Mouse (Mus musculus): ENCODE measurements around the gene Cnih3.

The Cnih3 gene

GRCm38 (mm10) chr1:181353200-181354097 is 1.0 kb downstream of the Cnih3 start:
- DNase-seq (ENCODE audit: low spot score in 2 of 2), result no peak

GRCm38 (mm10) chr1:181355683-181356082 is 3.3 kb downstream of the Cnih3 start:
- DNase-seq (ENCODE audit: low spot score in 2 of 2), result no peak

GRCm38 (mm10) chr1:181357870-181358269 is 5.4 kb downstream of the Cnih3 start:
- no peak for DNase-seq (ENCODE audit: low spot score in 2 of 2)

GRCm38 (mm10) chr1:181358526-181358925 is 6.1 kb downstream of the Cnih3 start:
- no peak for DNase-seq (ENCODE audit: low spot score in 2 of 2)

GRCm38 (mm10) chr1:181360732-181361131 is 8.3 kb downstream of the Cnih3 start:
- DNase-seq (ENCODE audit: low spot score in 2 of 2), result no peak

GRCm38 (mm10) chr1:181364025-181364424 is 11.6 kb downstream of the Cnih3 start:
- no peak for DNase-seq (ENCODE audit: low spot score in 2 of 2)

GRCm38 (mm10) chr1:181365376-181365775 is 12.9 kb downstream of the Cnih3 start:
- DNase-seq (ENCODE audit: low spot score in 2 of 2), result no peak

GRCm38 (mm10) chr1:181368789-181369570 is 16.6 kb downstream of the Cnih3 start:
- DNase-seq (ENCODE audit: low spot score in 2 of 2), result peak; percentile 55 to 80

GRCm38 (mm10) chr1:181370370-181370769 is 17.9 kb downstream of the Cnih3 start:
- DNase-seq (ENCODE audit: low spot score in 2 of 2), result peak in 1 of 2 experiments; percentile 60

GRCm38 (mm10) chr1:181371226-181371625 is 18.8 kb downstream of the Cnih3 start:
- no peak for DNase-seq (ENCODE audit: low spot score in 2 of 2)

GRCm38 (mm10) chr1:181372306-181372705 is 19.9 kb downstream of the Cnih3 start:
- no peak for DNase-seq (ENCODE audit: low spot score in 2 of 2)

GRCm38 (mm10) chr1:181374627-181375374 is 22.4 kb downstream of the Cnih3 start:
- no peak for DNase-seq (ENCODE audit: low spot score in 2 of 2)

- no peak for DNase-seq (ENCODE audit: low spot score in 2 of 2)
Measured at GRCm38 (mm10) chr1:181376431-181376830, 24.0 kb downstream of the Cnih3 start.

GRCm38 (mm10) chr1:181379664-181380063 is 27.2 kb downstream of the Cnih3 start:
- DNase-seq (ENCODE audit: low spot score in 2 of 2), result peak in 1 of 2 experiments; percentile 62

- DNase-seq (ENCODE audit: low spot score in 2 of 2), result peak; percentile 71 to 82
Measured at GRCm38 (mm10) chr1:181381410-181382010, 29.1 kb downstream of the Cnih3 start.

- no peak for DNase-seq (ENCODE audit: low spot score in 2 of 2)
Measured at GRCm38 (mm10) chr1:181389264-181389663, 36.8 kb downstream of the Cnih3 start.

GRCm38 (mm10) chr1:181392489-181392888 is 40.1 kb downstream of the Cnih3 start:
- no peak for DNase-seq (ENCODE audit: low spot score in 2 of 2)

- DNase-seq (ENCODE audit: low spot score in 2 of 2), result peak in 1 of 2 experiments; percentile 83
Measured at GRCm38 (mm10) chr1:181393250-181394149, 41.1 kb downstream of the Cnih3 start.

GRCm38 (mm10) chr1:181395234-181395828 is 42.9 kb downstream of the Cnih3 start:
- DNase-seq (ENCODE audit: low spot score in 2 of 2), result no peak

- peak in 1 of 2 experiments; percentile 30 for DNase-seq (ENCODE audit: low spot score in 2 of 2)
Measured at GRCm38 (mm10) chr1:181399179-181399578, 46.8 kb downstream of the Cnih3 start.

All from left cerebral cortex, adult 9 months (tissue).